Mouse (Mus musculus) brain, embryonic 14.5 days (tissue): Measurements from ENCODE around the gene Slit3.

Experiments
- CTCF ChIP-seq: fragments of 200-500 bp; IDR thresholded peaks from 2 replicates; pipeline ENCODE4 v1.5.1; 2012; ENCODE audit warnings: inconsistent platforms, mild to moderate bottlenecking, moderate library complexity, borderline replicate concordance; ENCODE audit not compliant: insufficient read depth, insufficient read length; ENCODE audit errors: extremely low read depth
- POLR2A ChIP-seq: fragments of 200-500 bp; IDR thresholded peaks from 2 replicates; pipeline ENCODE4 v1.6.1; 2012; ENCODE audit warnings: mild to moderate bottlenecking, inconsistent platforms, borderline replicate concordance; ENCODE audit not compliant: poor library complexity, insufficient read depth, insufficient read length, severe bottlenecking; ENCODE audit errors: extremely low read depth

DNA sequence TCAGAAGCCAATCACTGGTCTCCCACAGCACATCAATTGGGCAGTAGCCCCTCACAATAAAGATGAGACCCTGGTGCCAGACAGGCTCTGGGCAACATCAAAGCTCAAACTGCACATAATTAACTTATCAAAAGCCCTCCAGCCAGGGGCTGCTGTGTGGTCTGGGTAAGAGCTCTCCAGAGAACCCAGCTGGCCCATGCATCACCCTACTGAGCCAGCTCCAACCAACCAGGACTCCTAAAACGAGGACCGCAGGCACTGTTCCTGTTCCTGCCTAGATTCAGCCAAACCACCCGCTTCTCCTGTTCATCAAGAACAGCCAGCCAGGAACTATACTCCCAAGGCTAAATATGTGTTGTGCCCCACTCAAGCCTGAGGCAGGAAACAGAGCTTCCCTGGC is 549.7 kb downstream of the Slit3 start:
- TF ChIP-seq POLR2A (no peak), CTCF (no peak)
